Mouse (Mus musculus): ENCODE results near the gene Mup14.
"Not testable (repeated sequence)": the region's sequence is repeated elsewhere in the genome, so short reads cannot be mapped to it uniquely, and the experiment has no call there.

Mup14 gene

DNA sequence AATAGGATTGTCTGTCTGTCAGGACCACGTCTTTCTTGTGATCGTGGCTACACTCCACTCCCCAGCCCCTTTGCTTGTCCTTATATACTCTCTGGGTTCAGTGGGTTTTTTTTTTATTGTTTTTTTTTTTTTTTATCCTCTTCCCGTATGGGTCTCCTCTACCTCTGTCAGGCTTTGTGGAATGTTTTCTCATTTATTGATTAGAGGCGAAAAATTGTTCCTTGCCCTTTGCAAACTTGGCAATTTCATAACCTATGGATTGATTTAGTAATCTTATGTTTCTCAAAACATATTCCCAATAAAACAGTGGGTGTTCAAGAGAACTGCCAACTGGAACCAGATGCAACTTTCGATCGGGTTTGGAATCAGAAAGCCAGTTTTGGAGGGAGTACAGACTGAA, at the start of gene Mup14:
Gene Mup14, minus strand, starts transcription at position 101 of the 400 bp plus-strand sequence.
- not testable (repeated sequence) for DNase-seq (ENCODE audit: low read depth, low spot score)

DNA sequence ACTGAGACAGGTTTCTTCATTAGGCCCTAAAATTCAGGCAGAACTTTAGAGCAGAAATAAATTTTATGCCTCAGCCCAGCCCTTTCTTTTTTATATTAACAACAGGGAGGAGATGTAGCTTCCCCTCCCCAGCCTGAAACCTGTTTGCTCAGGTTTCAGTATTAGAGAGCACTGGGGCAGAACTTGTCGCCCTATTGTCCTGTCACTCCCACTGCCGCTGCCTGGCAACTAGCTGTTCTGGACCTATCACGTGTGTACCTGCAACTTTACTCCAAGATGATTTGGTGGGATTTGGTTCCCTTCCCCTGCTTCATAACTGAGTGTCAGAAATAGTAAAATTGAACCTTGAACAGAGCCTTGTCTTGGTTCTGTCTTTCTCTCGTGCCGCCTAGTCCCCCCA, 34.3 kb upstream of the Mup14 start:
- not testable (repeated sequence) for DNase-seq (ENCODE audit: low read depth, low spot score)

Measured in CD4-positive, CD25-positive, alpha-beta regulatory T cell, adult 2 months (primary cell).